Comparison of ENCODE assay signal across 10 mouse cellular contexts in the genomic region with DNA sequence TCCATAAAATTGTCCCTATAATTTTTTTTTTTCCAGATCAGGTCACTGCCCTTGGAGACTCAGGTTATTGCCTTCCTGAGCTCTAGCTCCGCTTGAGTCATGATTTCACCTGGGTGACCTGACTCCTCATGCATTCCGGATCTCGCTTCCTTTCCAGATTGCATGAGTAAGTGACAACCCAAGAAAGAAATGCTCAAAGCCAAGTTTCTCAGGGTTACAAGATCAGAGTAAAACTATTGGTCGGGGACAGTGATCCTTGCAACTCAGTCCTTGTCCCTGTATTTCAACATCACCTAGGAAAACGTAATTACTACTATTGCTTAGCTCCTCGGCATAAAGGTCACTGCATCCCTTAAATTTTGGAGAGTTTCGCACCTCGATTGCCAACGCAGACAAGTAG. TPM values are rescaled to one million over a fixed set of nuclear protein-coding genes. Genes with fewer than 3 reads are reported as not detected.
DNase-seq lines count a peak whose midpoint lies in the region; ATAC-seq and TF ChIP-seq lines count a peak whose summit lies in the region.
"Had no signal": no experiment of that assay in that cellular context is flagged by ENCODE, and none has a peak within 500 bp of the region (broad histone marks: within the 10 kb centered on the region; RNA-seq: fewer than 3 reads in every experiment).

Acot5 (plus strand) TSS at position 340 of the 400 bp plus-strand sequence.

- peak within 1 kb of the TSS; percentile 69 for H3K4me2 ChIP-seq in embryonic facial prominence, embryonic 12.5 days (replicated peaks)
- peak within 1 kb of the TSS; percentile 67 for H3K4me2 ChIP-seq in hindbrain, embryonic 16.5 days (ENCODE audit: low read length)
- H3K4me2 ChIP-seq in midbrain, embryonic 16.5 days (ENCODE audit: low read length): peak within 1 kb of the TSS; percentile 63

- H3K9ac ChIP-seq in embryonic facial prominence, embryonic 12.5 days: peak within 1 kb of the TSS; percentile 15; the same call in 1 of the 2 replicates
- H3K9ac ChIP-seq in hindbrain, embryonic 16.5 days (ENCODE audit: low read depth, low read length): peak within 1 kb of the TSS; percentile 45
- H3K9ac ChIP-seq in midbrain, embryonic 16.5 days (ENCODE audit: low read depth, low read length): peak within 1 kb of the TSS; percentile 43; the same call in 1 of the 2 replicates

- WGBS in kidney, adult 2 months: 39% methylated on average over 9 of the region's 9 CpGs
- 54% methylated on average over 9 of the region's 9 CpGs for WGBS in embryonic facial prominence, embryonic 12.5 days
- WGBS in hindbrain, embryonic 16.5 days: 58% methylated on average over 9 of the region's 9 CpGs
- WGBS in midbrain, embryonic 16.5 days: 58% methylated on average over 9 of the region's 9 CpGs

- H3K27ac ChIP-seq in kidney, adult 2 months (ENCODE audit: insufficient read depth, low read depth, low read length): no peak within 1 kb of the TSS
- H3K27ac ChIP-seq in embryonic facial prominence, embryonic 12.5 days: no peak within 1 kb of the TSS
- no peak within 1 kb of the TSS for H3K27ac ChIP-seq in hindbrain, embryonic 16.5 days (ENCODE audit: low read depth, low read length)
- no peak within 1 kb of the TSS for H3K27ac ChIP-seq in midbrain, embryonic 16.5 days (ENCODE audit: low read length)
- H3K27ac ChIP-seq: macrophage had no signal

- peak within 1 kb of the TSS; percentile 49; the same call in 1 of the 2 replicates for H3K4me3 ChIP-seq in kidney, adult 2 months (ENCODE audit: insufficient read depth, low read depth, low read length)
- peak within 1 kb of the TSS; percentile 40 for H3K4me3 ChIP-seq in embryonic facial prominence, embryonic 12.5 days
- peak within 1 kb of the TSS; percentile 45 for H3K4me3 ChIP-seq in hindbrain, embryonic 16.5 days (ENCODE audit: low read length)
- H3K4me3 ChIP-seq in midbrain, embryonic 16.5 days (ENCODE audit: low read depth, low read length): peak within 1 kb of the TSS; percentile 42

- no peaks in the 10 kb centered on the region for H3K9me3 ChIP-seq in embryonic facial prominence, embryonic 12.5 days
- H3K9me3 ChIP-seq in hindbrain, embryonic 16.5 days (ENCODE audit: control insufficient read depth, low read length): no peaks in the 10 kb centered on the region
- no peaks in the 10 kb centered on the region for H3K9me3 ChIP-seq in midbrain, embryonic 16.5 days (replicated peaks; ENCODE audit: control insufficient read depth, low read length, poor library complexity, severe bottlenecking)
- H3K9me3 ChIP-seq: G1E had no signal

- no peak for TF ChIP-seq POLR2A in kidney, adult 2 months (IDR thresholded peaks at IDR 0.05; ENCODE audit: low read depth, low read length)

- H3K27me3 ChIP-seq in kidney, adult 2 months (replicated peaks; ENCODE audit: control insufficient read depth, insufficient read depth, low read length): no peaks in the 10 kb centered on the region; the same call in 1 of the 2 replicates
- H3K27me3 ChIP-seq in embryonic facial prominence, embryonic 12.5 days: peaks cover 28% of the 10 kb centered on the region
- H3K27me3 ChIP-seq in hindbrain, embryonic 16.5 days (replicated peaks; ENCODE audit: control insufficient read depth, insufficient read depth, low read length): peaks cover 17% of the 10 kb centered on the region
- H3K27me3 ChIP-seq in midbrain, embryonic 16.5 days (ENCODE audit: control insufficient read depth, insufficient read depth, low read depth, low read length): peaks cover 19% of the 10 kb centered on the region

- H3K36me3 ChIP-seq in kidney, adult 2 months (ENCODE audit: control insufficient read depth, insufficient read depth, low read length): no peaks in the 10 kb centered on the region
- no peaks in the 10 kb centered on the region for H3K36me3 ChIP-seq in embryonic facial prominence, embryonic 12.5 days
- no peaks in the 10 kb centered on the region for H3K36me3 ChIP-seq in hindbrain, embryonic 16.5 days (ENCODE audit: control insufficient read depth, insufficient read depth, low read length)
- H3K36me3 ChIP-seq in midbrain, embryonic 16.5 days (ENCODE audit: control insufficient read depth, insufficient read depth, low read length): no peaks in the 10 kb centered on the region
- H3K36me3 ChIP-seq: G1E had no signal

- TF ChIP-seq CTCF in kidney, adult 2 months (conservative IDR thresholded peaks at IDR 0.05; ENCODE audit: insufficient read depth, insufficient read length, low read depth, low read length): no peak

- no peak for ATAC-seq in embryonic facial prominence, embryonic 12.5 days (ENCODE audit: insufficient number of reproducible peaks, insufficient read depth, low FRiP score, low TSS enrichment)
- no peak for ATAC-seq in hindbrain, embryonic 16.5 days
- ATAC-seq in midbrain, embryonic 16.5 days: no peak

- H3K4me1 ChIP-seq in kidney, adult 2 months (ENCODE audit: control insufficient read depth, insufficient read depth, low read length): 0 out of 2 replicates have a peak, but pooled peaks cover 4% of the 10 kb centered on the region
- H3K4me1 ChIP-seq in embryonic facial prominence, embryonic 12.5 days: no peaks in the 10 kb centered on the region
- H3K4me1 ChIP-seq in hindbrain, embryonic 16.5 days (ENCODE audit: control insufficient read depth, insufficient read depth, low read depth, low read length): no peaks in the 10 kb centered on the region; the same call in 1 of the 2 replicates
- H3K4me1 ChIP-seq in midbrain, embryonic 16.5 days (ENCODE audit: control insufficient read depth, insufficient read depth, low read length): no peaks in the 10 kb centered on the region

- peak; percentile 48 for DNase-seq in kidney, adult 2 months
- DNase-seq in kidney, postnatal 10 days: no peak
- DNase-seq in gastrocnemius, postnatal 10 days: no peak
- no peak for DNase-seq in frontal cortex, postnatal 14 days (ENCODE audit: low spot score in 2 of 2)
- no peak for DNase-seq in frontal cortex, postnatal 10 days (ENCODE audit: low spot score in 2 of 2)

RNA-seq across cellular contexts. Expression of gene Acot5, which starts in this region (rescaled TPM):
- 0.12 and 0.16 TPM in 2 replicates for polyA plus RNA-seq in kidney, adult 2 months (2012; rRNA removed)
- not detected in 2 replicates for polyA plus RNA-seq in embryonic facial prominence, embryonic 12.5 days (2016; fragmentation: Nextera tagmentation; extraction: Ambion mirVana)
- 0.63 and 0.66 TPM in 2 replicates for polyA plus RNA-seq in hindbrain, embryonic 16.5 days (2015; fragmentation: Nextera tagmentation; extraction: Ambion mirVana)
- 0.22 and 0.31 TPM in 2 replicates for polyA plus RNA-seq in midbrain, embryonic 16.5 days (2015; fragmentation: Nextera tagmentation; extraction: Ambion mirVana)
- under 1 TPM; 0.23 TPM for total RNA-seq in gastrocnemius, postnatal 10 days (2021)
- total RNA-seq: G1E had no signal
- polyA plus RNA-seq: G1E, macrophage had no signal

Comparison
In these comparisons a context has a peak if more than half of its experiments do, and no peak if none do; other contexts are left out.
1. Peak in DNase-seq and H3K4me3 ChIP-seq in kidney, adult 2 months; RNA of the gene not detected or under 1 TPM.